Mouse (Mus musculus) hindbrain, embryonic 10.5 days (tissue): Measurements from ENCODE around the gene Rfx3. TPM values are rescaled to one million over a fixed set of nuclear protein-coding genes. Genes with fewer than 3 reads are reported as not detected.

ENCODE experiments used
- DNase-seq: peaks from one replicate; pipeline ENCODE4 v3.0.0-alpha.2; 2017; ENCODE audit warnings: low spot score
- H3K27ac ChIP-seq: fragments of 300-500 bp; sonication (generic); 2 replicates; pipeline ENCODE4 v1.5.1; 2016; ENCODE audit warnings: mild to moderate bottlenecking, moderate library complexity
- H3K27me3 ChIP-seq: fragments of 300-500 bp; sonication (generic); 2 replicates; pipeline ENCODE4 v1.6.1; 2016; ENCODE audit warnings: mild to moderate bottlenecking; ENCODE audit not compliant: poor library complexity, insufficient read depth, severe bottlenecking
- H3K36me3 ChIP-seq: fragments of 300-500 bp; sonication (generic); 2 replicates; pipeline ENCODE4 v1.6.1; 2016; ENCODE audit warnings: mild to moderate bottlenecking, moderate library complexity
- H3K4me1 ChIP-seq: fragments of 300-500 bp; sonication (generic); replicated peaks from 2 replicates; pipeline ENCODE4 v1.6.1; 2016; ENCODE audit warnings: mild to moderate bottlenecking
- H3K4me3 ChIP-seq: fragments of 300-500 bp; sonication (generic); 2 replicates; pipeline ENCODE4 v1.5.1; 2016; ENCODE audit warnings: mild to moderate bottlenecking, moderate library complexity
- H3K9me3 ChIP-seq: fragments of 300-500 bp; sonication (generic); 2 replicates; pipeline ENCODE4 v1.6.1; 2016; ENCODE audit warnings: mild to moderate bottlenecking, moderate library complexity
- WGBS: fragments of 180-500 bp; shearing (Covaris S2); methylation state at CpG from one replicate; pipeline ENCODE4 v1.1.7; 2016; 5-methylcytosine and 5-hydroxymethylcytosine counted together
- polyA plus RNA-seq: library from polyadenylated mRNA; unstranded; fragments of >200 nt; fragmentation: Nextera tagmentation; extraction: Ambion mirVana; gene quantifications from 2 replicates; pipeline ENCODE4 v1.2.1, GENCODE M21; 2016

The Rfx3 gene
- 26.7 and 27.3 TPM in 2 replicates for polyA plus RNA-seq

- Histone ChIP-seq H3K36me3 (no peaks in the 10 kb centered on the region), H3K4me3 (peak within 1 kb of the TSS; percentile 83), H3K27ac (peak within 1 kb of the TSS; percentile 100), H3K27me3 (no peaks in the 10 kb centered on the region), H3K9me3 (no peaks in the 10 kb centered on the region), H3K4me1 (peaks cover 26% of the 10 kb centered on the region)
- DNase-seq, result peak; percentile 88
- WGBS, result under 1% methylated on average over 78 of the region's 78 CpGs
Measured at GRCm38 (mm10) chr19:28010471-28011395, at the start of gene Rfx3. Gene Rfx3 (minus strand): TSS chr19:28011166.

GRCm38 (mm10) chr19:28052058-28052457 lies 41.1 kb upstream of the Rfx3 start:
- Histone ChIP-seq H3K27me3 (no peaks in the 10 kb centered on the region), H3K4me3 (no peak overlapping the region), H3K4me1 (no peaks in the 10 kb centered on the region), H3K36me3 (no peaks in the 10 kb centered on the region), H3K27ac (no peak overlapping the region), H3K9me3 (no peaks in the 10 kb centered on the region)
- WGBS, result 80% methylated on average over 1 of the region's 1 CpGs
- no peak for DNase-seq

- no peak overlapping the region for H3K27ac ChIP-seq
- H3K4me1 ChIP-seq, result no peaks in the 10 kb centered on the region
- no peaks in the 10 kb centered on the region for H3K36me3 ChIP-seq
- H3K4me3 ChIP-seq, result no peak overlapping the region
- H3K27me3 ChIP-seq, result no peaks in the 10 kb centered on the region
- no peaks in the 10 kb centered on the region for H3K9me3 ChIP-seq
- 85% methylated on average over 5 of the region's 5 CpGs for WGBS
- no peak for DNase-seq
Measured at GRCm38 (mm10) chr19:28051571-28051970, 40.6 kb upstream of the Rfx3 start.

DNA sequence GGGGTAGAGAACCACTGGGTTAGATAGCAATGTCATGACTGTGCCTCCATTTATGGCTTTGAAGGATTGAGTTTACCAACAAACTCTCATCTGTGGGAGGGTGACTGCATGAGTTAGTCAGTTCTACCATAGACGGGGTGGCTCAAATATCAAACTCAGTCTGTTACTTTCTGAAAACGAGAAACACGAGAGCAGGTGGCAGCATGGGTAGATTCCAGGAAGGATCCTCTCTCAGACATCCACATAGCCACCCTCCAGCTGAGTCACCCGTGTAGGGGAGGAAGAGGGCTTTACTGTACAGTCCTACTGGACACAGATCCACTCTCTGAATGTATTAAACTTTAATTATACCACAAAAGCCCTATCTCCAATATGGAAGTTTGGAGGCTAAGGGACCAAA lies 38.3 kb upstream of the Rfx3 start:
- Histone ChIP-seq H3K4me3 (no peak overlapping the region), H3K9me3 (no peaks in the 10 kb centered on the region), H3K27me3 (no peaks in the 10 kb centered on the region), H3K36me3 (no peaks in the 10 kb centered on the region), H3K4me1 (no peaks in the 10 kb centered on the region), H3K27ac (no peak overlapping the region)
- DNase-seq, result no peak
- 91% methylated on average over 4 of the region's 4 CpGs for WGBS

DNA sequence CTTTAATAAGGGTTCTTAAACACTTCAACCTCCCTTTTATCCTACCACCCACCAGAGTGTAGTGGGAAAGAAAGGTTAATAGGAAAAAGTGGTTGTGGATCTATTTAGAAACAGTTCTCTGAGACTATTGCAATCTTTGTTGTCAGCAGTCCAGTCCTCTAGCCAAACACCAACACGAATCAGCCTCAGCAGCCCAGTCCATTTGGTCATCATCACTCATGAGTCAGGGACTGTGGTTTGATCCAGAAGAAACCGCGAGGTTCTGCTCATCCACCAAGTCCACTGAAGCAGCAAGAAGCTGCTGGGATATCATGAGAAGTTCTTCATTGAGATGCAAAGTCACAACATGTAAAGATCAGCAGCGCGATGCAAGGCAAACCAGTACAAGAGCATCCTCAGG lies 35.8 kb upstream of the Rfx3 start:
- H3K27ac ChIP-seq, result no peak overlapping the region
- H3K27me3 ChIP-seq, result no peaks in the 10 kb centered on the region
- DNase-seq, result no peak
- no peaks in the 10 kb centered on the region for H3K4me1 ChIP-seq
- 89% methylated on average over 5 of the region's 5 CpGs for WGBS
- H3K4me3 ChIP-seq, result no peak overlapping the region
- no peaks in the 10 kb centered on the region for H3K9me3 ChIP-seq
- no peaks in the 10 kb centered on the region for H3K36me3 ChIP-seq

DNA sequence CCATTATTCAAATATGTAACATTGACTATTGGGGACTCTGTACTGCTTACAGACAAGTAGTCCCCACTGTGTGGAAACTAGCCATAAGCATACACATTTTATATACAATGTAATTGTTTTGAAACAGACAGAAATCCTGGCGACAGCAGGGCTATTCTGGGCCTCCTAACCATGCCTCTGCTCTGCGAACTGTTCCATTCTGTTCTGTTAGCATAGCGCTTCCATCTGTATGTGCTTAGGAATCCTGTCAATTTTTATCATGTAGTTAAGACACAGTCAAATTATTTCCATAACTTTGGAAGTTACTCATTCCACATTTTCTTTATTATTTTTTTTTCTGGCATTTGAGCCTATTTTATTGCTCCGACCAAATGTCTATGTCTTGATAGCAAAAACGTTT lies 34.0 kb upstream of the Rfx3 start:
- DNase-seq, result no peak
- 88% methylated on average over 5 of the region's 5 CpGs for WGBS
- no peak overlapping the region for H3K27ac ChIP-seq
- no peaks in the 10 kb centered on the region for H3K4me1 ChIP-seq
- no peak overlapping the region for H3K4me3 ChIP-seq
- H3K36me3 ChIP-seq, result no peaks in the 10 kb centered on the region
- no peaks in the 10 kb centered on the region for H3K27me3 ChIP-seq
- no peaks in the 10 kb centered on the region for H3K9me3 ChIP-seq

DNA sequence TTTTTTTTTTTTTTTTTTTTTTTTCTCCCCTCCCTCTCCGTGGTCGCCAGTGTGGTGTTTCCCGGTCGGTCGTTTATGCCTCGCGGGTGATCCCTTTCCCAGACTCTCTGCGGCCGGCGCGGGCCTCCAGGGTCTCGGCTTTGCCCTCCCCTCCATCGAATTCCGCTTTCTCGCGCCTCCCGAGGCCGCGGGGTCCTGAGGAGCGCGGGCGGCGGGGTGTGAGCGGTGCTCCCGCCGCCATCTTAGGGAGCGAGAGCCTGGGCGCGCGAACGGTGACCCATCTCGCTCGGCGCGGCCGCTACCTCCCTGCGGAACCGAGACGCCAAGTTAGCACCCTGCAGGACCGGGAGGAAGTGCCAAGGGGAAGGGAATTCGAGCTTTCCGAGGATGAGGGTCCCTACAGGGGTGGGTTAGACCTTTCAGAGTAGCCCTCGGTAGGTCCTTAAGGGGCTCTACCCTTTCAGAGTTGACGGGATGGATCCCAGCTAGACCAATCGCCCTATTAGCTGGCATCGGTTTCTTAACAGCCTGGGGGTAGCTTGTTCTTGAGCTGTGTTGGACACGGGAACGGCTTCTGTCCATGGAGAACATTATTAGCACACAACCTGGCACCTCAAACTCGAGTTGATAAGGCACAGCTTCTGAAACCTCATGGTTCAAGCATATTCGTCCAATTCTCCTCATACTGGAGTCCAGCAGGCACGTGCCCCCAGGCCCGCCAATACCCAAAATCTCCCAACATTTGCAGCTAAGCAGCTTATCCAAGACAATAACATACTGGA lies 943 bp upstream of the Rfx3 start:
- no peaks in the 10 kb centered on the region for H3K9me3 ChIP-seq
- H3K27me3 ChIP-seq, result no peaks in the 10 kb centered on the region
- under 1% methylated on average over 52 of the region's 52 CpGs for WGBS
- peaks cover 26% of the 10 kb centered on the region for H3K4me1 ChIP-seq
- H3K27ac ChIP-seq, result peak overlapping the region; percentile 100
- H3K4me3 ChIP-seq, result peak overlapping the region; percentile 83
- peak; percentile 84 for DNase-seq
- H3K36me3 ChIP-seq, result no peaks in the 10 kb centered on the region

DNA sequence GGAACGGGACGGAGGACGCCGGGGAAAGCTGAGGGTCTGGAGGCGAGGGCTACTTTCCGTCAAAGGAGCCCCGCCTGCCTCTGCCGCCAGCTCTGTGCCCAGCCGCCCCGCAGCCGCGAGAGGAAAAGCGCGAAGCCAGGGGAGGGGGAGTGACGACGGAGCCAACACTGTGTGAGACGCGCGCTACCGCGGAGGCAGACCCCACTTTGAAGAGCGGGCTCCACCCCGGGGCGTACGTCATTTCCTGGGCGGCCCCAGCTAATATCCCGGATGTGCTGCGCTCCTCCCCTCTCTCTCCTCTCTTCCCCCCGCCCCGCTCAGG lies 391 bp upstream of the Rfx3 start:
- H3K27ac ChIP-seq, result peak overlapping the region; percentile 100
- H3K27me3 ChIP-seq, result no peaks in the 10 kb centered on the region
- peak overlapping the region; percentile 83 for H3K4me3 ChIP-seq
- no peaks in the 10 kb centered on the region for H3K36me3 ChIP-seq
- peak; percentile 97 for DNase-seq
- WGBS, result under 1% methylated on average over 27 of the region's 30 CpGs
- peaks cover 26% of the 10 kb centered on the region for H3K4me1 ChIP-seq
- no peaks in the 10 kb centered on the region for H3K9me3 ChIP-seq

- Histone ChIP-seq H3K27ac (peak overlapping the region; percentile 100), H3K4me1 (peaks cover 26% of the 10 kb centered on the region), H3K36me3 (no peaks in the 10 kb centered on the region), H3K27me3 (no peaks in the 10 kb centered on the region), H3K4me3 (peak overlapping the region; percentile 83), H3K9me3 (no peaks in the 10 kb centered on the region)
- WGBS, result 1% methylated on average over 5 of the region's 5 CpGs
- DNase-seq, result peak; percentile 76
Measured at GRCm38 (mm10) chr19:28009587-28010281, 1.2 kb downstream of the Rfx3 start.

DNA sequence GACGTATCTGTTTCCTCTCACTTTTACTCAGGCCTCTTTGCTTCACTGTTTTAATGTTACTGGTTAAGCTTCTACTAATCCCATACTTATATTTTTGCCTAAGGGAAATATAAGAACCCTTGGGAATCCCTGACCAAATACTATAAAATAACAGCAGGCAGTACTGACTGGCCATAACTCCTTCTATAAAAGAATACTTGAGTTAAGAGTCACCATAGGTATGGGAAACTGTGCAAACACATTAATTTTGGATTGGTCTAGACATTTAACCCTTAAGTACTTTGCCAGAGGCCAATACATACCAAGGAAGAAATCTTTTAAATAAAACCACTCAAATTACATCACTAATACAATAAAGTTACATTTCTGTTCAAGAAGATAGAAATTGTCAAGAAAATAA lies 6.8 kb downstream of the Rfx3 start:
- Histone ChIP-seq H3K27ac (no peak overlapping the region), H3K4me3 (no peak overlapping the region), H3K36me3 (no peaks in the 10 kb centered on the region), H3K9me3 (no peaks in the 10 kb centered on the region), H3K4me1 (peaks cover 20% of the 10 kb centered on the region), H3K27me3 (no peaks in the 10 kb centered on the region)
- WGBS, result 64% methylated on average over 1 of the region's 1 CpGs
- no peak for DNase-seq

DNA sequence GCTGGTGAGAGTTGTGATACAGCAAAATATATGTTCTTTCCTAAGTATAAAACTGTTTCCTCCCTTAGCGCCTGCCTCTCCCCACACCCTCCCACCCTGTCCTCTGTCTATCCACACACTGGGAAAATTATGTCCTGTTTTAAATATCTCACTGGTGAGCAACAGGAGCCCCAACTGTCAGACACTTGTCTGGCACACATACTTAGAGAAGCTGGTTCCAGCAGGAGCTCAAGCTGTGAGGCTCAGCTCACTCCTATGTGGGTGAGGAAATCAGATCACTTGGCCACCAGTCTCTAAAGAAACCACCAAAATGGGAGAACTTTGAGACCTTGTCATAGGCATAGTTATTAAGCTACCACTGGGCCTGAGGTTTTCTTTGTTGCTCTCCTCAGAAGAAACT lies 7.5 kb downstream of the Rfx3 start:
- H3K4me3 ChIP-seq, result no peak overlapping the region
- H3K27me3 ChIP-seq, result no peaks in the 10 kb centered on the region
- no peak overlapping the region for H3K27ac ChIP-seq
- H3K36me3 ChIP-seq, result no peaks in the 10 kb centered on the region
- DNase-seq, result no peak
- WGBS, result 95% methylated on average over 1 of the region's 1 CpGs
- H3K9me3 ChIP-seq, result no peaks in the 10 kb centered on the region
- peaks cover 14% of the 10 kb centered on the region for H3K4me1 ChIP-seq

DNA sequence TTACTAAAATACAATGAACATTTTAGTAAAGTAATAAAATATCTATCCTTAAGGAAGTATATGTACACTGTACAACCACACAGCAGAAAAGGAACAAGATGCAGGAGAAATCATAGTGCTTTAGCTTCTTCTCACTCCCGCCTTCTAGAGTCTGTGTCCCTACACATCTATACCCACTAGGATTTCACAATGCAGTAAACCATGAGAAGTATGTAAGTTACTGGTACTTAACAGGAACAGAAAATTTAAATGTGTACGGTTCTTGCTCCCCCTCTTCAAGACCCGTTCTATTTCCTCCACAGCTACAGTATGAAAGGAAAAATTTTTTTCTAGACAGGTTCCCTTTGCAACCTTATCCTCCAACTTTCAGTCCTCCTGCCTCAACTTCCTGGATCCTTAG lies 8.3 kb downstream of the Rfx3 start:
- no peaks in the 10 kb centered on the region for H3K27me3 ChIP-seq
- H3K4me3 ChIP-seq, result no peak overlapping the region
- no peaks in the 10 kb centered on the region for H3K36me3 ChIP-seq
- no peak for DNase-seq
- 85% methylated on average over 3 of the region's 3 CpGs for WGBS
- no peaks in the 10 kb centered on the region for H3K9me3 ChIP-seq
- H3K4me1 ChIP-seq, result peaks cover 8% of the 10 kb centered on the region; the same call in 1 of the 2 replicates
- no peak overlapping the region for H3K27ac ChIP-seq

DNA sequence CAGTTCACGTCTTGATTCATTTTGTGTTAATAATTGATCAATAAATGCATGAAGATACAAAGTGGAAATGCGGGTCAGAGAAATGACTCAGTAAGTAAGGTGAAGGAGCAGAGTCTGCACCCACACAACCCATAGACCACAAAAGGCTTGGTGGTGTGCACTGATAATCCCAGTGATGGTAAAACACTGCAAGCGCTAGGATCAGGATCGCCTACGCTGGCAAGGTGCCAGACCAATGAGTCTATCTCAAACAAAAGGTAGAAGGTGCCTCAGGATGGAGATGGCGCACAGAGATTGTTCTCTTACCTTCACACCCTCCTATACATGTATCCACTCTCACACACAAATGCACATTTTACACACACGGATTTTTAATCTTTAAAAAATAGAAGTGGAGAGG lies 18.2 kb downstream of the Rfx3 start:
- no peak overlapping the region for H3K4me3 ChIP-seq
- no peak overlapping the region for H3K27ac ChIP-seq
- no peaks in the 10 kb centered on the region for H3K27me3 ChIP-seq
- H3K4me1 ChIP-seq, result peaks cover 51% of the 10 kb centered on the region
- H3K36me3 ChIP-seq, result no peaks in the 10 kb centered on the region
- no peaks in the 10 kb centered on the region for H3K9me3 ChIP-seq
- no peak for DNase-seq
- WGBS, result 89% methylated on average over 7 of the region's 7 CpGs
